Mouse (Mus musculus): Measurements from ENCODE around the gene Retreg3. TPM values are rescaled to one million over a fixed set of nuclear protein-coding genes. Genes with fewer than 3 reads are reported as not detected.

Gene Retreg3
- polyA plus RNA-seq, 1 experiment from 2014 or later = 17.0 TPM

DNA sequence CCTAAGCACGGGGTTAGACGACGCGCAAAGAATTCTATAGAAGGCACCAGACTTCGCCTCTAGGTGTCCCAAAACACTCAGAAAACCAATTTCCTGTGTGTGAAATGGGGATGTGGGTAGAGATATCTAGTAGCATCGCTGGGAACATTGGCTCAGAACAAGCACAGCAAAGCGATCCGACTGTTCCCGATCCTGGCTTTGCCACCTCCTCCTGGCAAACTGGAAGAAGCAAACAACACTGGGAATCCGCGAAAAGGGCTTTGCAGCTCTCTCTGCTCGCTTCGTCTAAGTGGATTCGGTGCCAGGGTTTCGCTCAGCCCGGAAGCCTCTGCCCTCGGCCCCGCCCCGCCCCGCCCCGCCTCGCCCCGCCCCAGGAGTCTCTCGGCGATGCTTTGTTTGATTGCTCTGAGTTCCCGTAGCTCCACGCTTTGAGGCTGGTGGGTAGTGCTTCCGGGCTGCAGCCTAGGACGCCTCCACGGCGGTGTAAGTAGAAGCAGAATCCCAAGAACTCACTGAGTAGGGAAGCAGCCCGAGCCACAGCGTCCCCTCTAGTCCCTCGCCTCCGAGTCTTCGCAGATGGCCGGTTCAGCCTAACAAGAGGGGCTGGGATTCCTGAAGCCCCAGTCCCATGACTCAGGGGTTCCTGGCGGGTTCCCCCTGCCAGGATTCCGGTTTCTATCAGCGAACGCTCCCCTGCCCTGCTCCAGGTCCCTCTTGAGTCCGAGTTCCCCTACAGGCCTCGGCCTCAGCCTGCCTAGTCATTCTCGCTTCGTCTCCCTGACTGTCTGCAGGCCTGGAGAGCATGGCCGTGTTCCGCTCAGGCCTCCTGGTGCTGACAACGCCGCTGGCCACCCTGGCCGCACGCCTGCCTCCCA is 37.2 kb downstream of the Retreg3 start, which contains the start of gene Coasy:
TSS of gene Coasy (plus strand) at position 358 of the 875 bp plus-strand sequence.
- H3K4me3 ChIP-seq (replicated peaks) = peak within 1 kb of the TSS; percentile 83
- under 1% methylated on average over 51 of the region's 51 CpGs for WGBS
- peak; percentile 91 for ATAC-seq

DNA sequence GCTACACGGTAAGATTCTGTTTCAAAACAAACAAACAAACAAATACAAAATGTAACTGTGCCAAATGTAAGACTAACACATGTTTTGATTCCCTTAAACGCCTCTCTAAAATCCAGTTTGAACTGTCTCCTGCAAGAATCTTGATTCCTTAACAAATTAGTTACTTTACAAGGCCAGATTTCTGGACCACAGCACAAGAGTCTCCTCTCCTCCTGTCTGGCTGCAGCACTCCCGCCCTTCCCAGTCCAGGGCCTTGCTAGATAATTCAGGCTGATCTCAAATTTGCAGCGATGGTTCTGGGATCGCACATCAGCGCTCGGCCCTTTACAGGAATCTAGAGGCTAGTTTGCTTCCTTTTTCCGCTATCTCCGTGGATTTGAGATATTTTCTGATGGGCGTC is 38.0 kb downstream of the Retreg3 start:
- 6% methylated on average over 10 of the region's 10 CpGs for WGBS
- H3K4me1 ChIP-seq (replicated peaks) = peaks cover 27% of the 10 kb centered on the region
- no peaks in the 10 kb centered on the region for H3K9me3 ChIP-seq
- H3K27ac ChIP-seq = peak overlapping the region; percentile 81; the same call in 1 of the 2 replicates
- peak overlapping the region; percentile 97 for H3K4me2 ChIP-seq (replicated peaks)
- H3K9ac ChIP-seq = peak overlapping the region; percentile 17; the same call in 1 of the 2 replicates
- H3K4me3 ChIP-seq (replicated peaks) = peak overlapping the region; percentile 83
- peaks cover 39% of the 10 kb centered on the region for H3K27me3 ChIP-seq (replicated peaks)
- no peak for ATAC-seq
- no peaks in the 10 kb centered on the region for H3K36me3 ChIP-seq

More for the DNA sequence above, 37.2 kb downstream of the Retreg3 start, which contains the start of gene Coasy:
- no peaks in the 10 kb centered on the region for H3K9me3 ChIP-seq
- peak within 1 kb of the TSS; percentile 89 for H3K9ac ChIP-seq
- H3K36me3 ChIP-seq = no peaks in the 10 kb centered on the region
- peak within 1 kb of the TSS; percentile 97 for H3K4me2 ChIP-seq (replicated peaks)
- peaks cover 30% of the 10 kb centered on the region for H3K4me1 ChIP-seq (replicated peaks)
- H3K27me3 ChIP-seq (replicated peaks) = peaks cover 35% of the 10 kb centered on the region
- H3K27ac ChIP-seq = peak within 1 kb of the TSS; percentile 93

DNA sequence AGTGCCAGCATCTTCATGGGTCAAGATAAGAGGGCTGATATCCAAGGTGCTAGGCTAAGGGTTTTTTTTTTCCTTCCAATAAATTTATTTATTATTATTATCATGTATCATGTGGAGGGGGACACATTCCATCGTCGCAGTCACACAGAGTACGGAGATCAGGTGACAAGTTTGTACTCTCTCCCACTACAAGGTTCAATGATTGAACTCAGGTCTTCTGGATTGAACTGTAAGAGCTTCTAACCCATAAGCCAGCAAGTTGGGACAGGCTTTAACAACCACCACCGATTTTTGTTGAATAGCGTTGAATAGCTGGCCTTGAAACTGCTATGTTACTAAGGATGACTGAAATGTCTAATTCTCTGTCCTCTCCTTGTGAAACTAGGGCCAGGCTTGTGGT is 39.3 kb downstream of the Retreg3 start:
- WGBS = 73% methylated on average over 5 of the region's 5 CpGs
- no peak overlapping the region for H3K27ac ChIP-seq
- H3K4me2 ChIP-seq (replicated peaks) = no peak overlapping the region
- no peak for ATAC-seq
- H3K36me3 ChIP-seq = no peaks in the 10 kb centered on the region
- H3K9me3 ChIP-seq = no peaks in the 10 kb centered on the region
- no peak overlapping the region for H3K9ac ChIP-seq
- no peak overlapping the region for H3K4me3 ChIP-seq (replicated peaks)
- H3K27me3 ChIP-seq (replicated peaks) = peaks cover 39% of the 10 kb centered on the region
- H3K4me1 ChIP-seq (replicated peaks) = peaks cover 15% of the 10 kb centered on the region

DNA sequence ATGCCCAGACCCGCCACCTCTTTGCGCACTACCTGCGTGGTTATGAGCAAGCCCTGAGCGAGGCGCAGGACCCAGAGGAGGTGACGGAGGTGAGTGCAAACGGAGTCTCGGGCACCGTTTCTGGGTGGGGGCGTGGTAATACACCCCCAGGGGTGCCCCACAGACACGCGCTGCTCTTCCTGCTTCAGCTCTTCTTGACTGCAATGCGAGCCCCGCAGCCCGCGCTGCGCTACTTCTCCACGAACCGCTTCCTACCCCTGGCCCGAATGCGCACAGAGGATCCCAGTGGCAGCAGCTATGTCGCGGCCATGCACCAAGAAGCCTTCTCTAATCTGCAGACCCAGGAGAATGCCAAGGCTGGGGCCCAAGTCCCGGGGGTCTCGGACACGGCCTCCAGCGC is 39.9 kb downstream of the Retreg3 start:
- no peak for ATAC-seq
- 4% methylated on average over 27 of the region's 27 CpGs for WGBS
- Histone ChIP-seq H3K27ac (no peak overlapping the region), H3K36me3 (no peaks in the 10 kb centered on the region), H3K4me1 (replicated peaks) (peaks cover 15% of the 10 kb centered on the region), H3K9me3 (no peaks in the 10 kb centered on the region), H3K4me2 (replicated peaks) (peak overlapping the region; percentile 45), H3K4me3 (replicated peaks) (peak overlapping the region; percentile 2), H3K9ac (no peak overlapping the region), H3K27me3 (replicated peaks) (peaks cover 39% of the 10 kb centered on the region)

DNA sequence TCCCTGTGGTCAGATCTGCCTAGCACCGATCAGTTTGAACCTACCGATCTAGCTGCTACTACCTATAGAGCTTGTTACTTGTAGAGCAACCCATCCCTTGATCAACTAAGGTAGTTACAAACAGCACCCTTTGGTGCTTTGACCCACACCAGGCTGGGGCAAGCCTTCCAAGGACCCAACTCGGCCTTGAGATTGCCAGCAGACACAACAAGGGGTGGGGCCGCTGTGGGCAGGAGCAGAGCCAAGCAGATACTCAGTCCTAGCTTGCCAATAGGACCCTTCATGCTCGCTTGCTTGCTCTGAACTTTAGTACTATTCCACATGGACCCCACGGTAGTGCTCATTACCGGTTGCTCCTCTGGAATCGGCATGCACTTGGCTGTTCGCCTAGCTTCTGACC is 41.6 kb downstream of the Retreg3 start, which contains the start of gene Hsd17b1:
TSS of gene Hsd17b1 (plus strand) at position 291 of the 400 bp plus-strand sequence.
- WGBS = 75% methylated on average over 9 of the region's 9 CpGs
- no peak within 1 kb of the TSS for H3K4me3 ChIP-seq (replicated peaks)
- H3K27me3 ChIP-seq (replicated peaks) = peaks cover 39% of the 10 kb centered on the region
- no peaks in the 10 kb centered on the region for H3K9me3 ChIP-seq
- no peak within 1 kb of the TSS for H3K4me2 ChIP-seq (replicated peaks)
- H3K9ac ChIP-seq = no peak within 1 kb of the TSS
- no peak for ATAC-seq
- peaks cover 4% of the 10 kb centered on the region for H3K4me1 ChIP-seq (replicated peaks)
- H3K36me3 ChIP-seq = no peaks in the 10 kb centered on the region
- H3K27ac ChIP-seq = no peak within 1 kb of the TSS

DNA sequence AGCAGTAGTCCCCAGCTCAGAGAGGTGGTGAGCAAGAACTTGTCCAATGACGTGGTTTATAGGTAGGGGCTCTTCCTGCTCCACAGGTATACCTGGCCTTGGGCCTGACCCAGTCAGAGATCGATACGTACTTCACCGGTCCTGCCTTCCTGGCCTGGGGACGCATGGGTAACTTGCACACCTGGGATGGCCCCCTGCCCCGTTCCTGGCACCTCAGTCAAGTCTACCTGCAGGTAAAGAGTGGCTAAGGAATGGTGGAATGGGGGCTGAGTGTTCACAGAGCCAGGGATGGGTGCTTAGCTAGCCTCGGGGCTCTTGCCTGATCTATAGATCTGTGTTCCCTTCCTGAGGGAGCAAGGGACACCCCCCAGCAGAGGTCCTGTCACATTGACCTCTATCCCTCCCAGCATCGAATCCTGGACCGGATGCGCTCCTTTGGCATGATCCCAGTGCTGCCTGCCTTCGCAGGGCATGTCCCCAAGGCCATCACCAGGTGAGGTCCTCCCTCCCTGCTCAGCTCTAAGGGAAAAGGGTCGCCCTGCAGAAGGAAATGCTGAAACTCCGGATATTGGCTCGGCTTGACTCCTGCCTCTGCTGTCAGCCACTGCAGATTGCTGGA is 47.8 kb downstream of the Retreg3 start:
- no peaks in the 10 kb centered on the region for H3K9me3 ChIP-seq
- no peaks in the 10 kb centered on the region for H3K36me3 ChIP-seq
- H3K4me2 ChIP-seq (replicated peaks) = no peak overlapping the region
- no peaks in the 10 kb centered on the region; the same call in 1 of the 2 replicates for H3K27me3 ChIP-seq (replicated peaks)
- H3K9ac ChIP-seq = no peak overlapping the region
- no peak for ATAC-seq
- H3K27ac ChIP-seq = no peak overlapping the region
- H3K4me3 ChIP-seq (replicated peaks) = no peak overlapping the region
- H3K4me1 ChIP-seq (replicated peaks) = peaks cover 11% of the 10 kb centered on the region; the same call in 1 of the 2 replicates
- WGBS = 72% methylated on average over 14 of the region's 14 CpGs

DNA sequence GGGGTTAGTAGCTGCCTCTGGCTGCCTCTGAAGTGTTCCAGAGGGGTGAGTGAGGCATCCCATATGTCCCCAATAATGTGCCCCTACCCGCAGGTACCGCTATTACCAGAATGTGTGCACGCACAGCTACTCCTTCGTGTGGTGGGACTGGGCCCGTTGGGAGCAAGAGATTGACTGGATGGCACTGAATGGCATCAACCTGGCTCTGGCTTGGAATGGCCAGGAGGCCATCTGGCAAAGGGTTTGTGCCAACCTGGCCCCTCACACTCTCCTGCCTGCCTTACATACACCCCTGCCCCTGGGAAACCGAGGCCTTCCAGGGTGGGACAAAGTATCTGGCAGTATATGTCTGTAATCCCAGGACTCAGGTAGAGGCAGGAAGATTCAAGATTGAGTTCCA is 48.7 kb downstream of the Retreg3 start:
- 79% methylated on average over 6 of the region's 6 CpGs for WGBS
- Histone ChIP-seq H3K4me2 (replicated peaks) (peak overlapping the region; percentile 99), H3K27ac (no peak overlapping the region), H3K36me3 (no peaks in the 10 kb centered on the region), H3K9me3 (no peaks in the 10 kb centered on the region), H3K9ac (no peak overlapping the region), H3K4me3 (replicated peaks) (peak overlapping the region; percentile 77; the same call in 1 of the 2 replicates), H3K4me1 (replicated peaks) (peaks cover 16% of the 10 kb centered on the region; the same call in 1 of the 2 replicates), H3K27me3 (replicated peaks) (no peaks in the 10 kb centered on the region; the same call in 1 of the 2 replicates)
- ATAC-seq = no peak

DNA sequence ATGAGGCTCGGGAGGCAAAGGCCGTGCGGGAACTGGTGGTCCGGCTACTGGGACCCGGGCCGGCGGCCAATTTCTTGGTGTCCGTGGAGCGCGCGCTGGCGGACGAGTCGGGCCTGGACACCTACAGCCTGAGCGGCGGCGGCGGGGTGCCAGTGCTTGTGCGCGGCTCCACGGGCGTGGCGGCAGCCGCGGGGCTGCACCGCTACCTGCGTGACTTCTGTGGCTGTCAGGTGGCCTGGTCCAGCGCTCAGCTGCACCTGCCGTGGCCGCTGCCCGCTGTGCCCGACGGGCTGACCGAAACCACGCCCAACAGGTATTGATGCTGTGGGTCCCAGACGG is 49.5 kb downstream of the Retreg3 start:
- H3K27ac ChIP-seq = no peak overlapping the region
- H3K9me3 ChIP-seq = no peaks in the 10 kb centered on the region
- ATAC-seq = peak; percentile 77
- H3K27me3 ChIP-seq (replicated peaks) = no peaks in the 10 kb centered on the region; the same call in 1 of the 2 replicates
- peak overlapping the region; percentile 82 for H3K9ac ChIP-seq
- H3K36me3 ChIP-seq = no peaks in the 10 kb centered on the region
- peak overlapping the region; percentile 99 for H3K4me2 ChIP-seq (replicated peaks)
- H3K4me3 ChIP-seq (replicated peaks) = peak overlapping the region; percentile 77
- H3K4me1 ChIP-seq (replicated peaks) = peaks cover 16% of the 10 kb centered on the region; the same call in 1 of the 2 replicates
- 0% methylated on average over 36 of the region's 36 CpGs for WGBS

DNA sequence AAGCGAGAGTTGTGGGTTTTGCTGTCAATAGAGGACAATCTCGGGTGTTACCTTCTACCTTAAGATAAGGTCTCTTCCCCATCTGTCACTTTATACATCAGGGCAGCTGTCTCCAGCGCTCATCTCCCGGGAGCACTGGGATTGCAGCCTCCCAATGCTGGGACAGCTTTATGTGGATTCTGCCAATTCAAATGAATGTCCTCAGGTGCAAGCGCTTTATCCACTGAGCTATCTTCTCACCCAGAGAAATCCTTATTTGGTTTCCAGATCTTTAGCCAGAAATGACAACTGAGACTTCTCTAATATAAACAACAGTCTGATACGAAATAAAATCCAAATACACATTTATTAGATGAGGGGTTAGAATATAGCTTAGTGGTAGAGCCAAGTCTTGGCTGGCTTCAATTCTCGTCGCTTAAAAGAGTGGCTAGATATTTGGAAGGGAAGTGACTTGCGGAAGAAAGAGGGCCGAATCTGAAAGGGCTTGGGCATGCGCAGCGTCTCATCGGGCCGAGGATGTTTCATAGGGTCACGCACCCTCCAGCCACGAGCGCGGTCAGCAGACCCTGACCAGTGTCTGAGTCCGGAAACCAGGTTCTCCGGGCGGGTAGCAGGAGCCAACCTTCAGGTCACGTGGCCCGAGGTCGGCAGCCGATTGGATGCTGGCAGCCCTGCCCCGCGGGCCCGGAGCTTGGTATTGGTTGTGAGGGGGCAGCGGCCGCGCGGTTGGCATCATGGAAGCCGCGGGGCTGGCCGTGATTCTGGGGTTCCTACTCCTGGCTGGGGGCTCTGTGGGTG is 50.1 kb downstream of the Retreg3 start, which contains the start of gene Naglu:
TSS of gene Naglu (plus strand) at position 622 of the 798 bp plus-strand sequence.
- no peaks in the 10 kb centered on the region for H3K36me3 ChIP-seq
- no peaks in the 10 kb centered on the region; the same call in 1 of the 2 replicates for H3K27me3 ChIP-seq (replicated peaks)
- no peak within 1 kb of the TSS for H3K27ac ChIP-seq
- H3K4me2 ChIP-seq (replicated peaks) = peak within 1 kb of the TSS; percentile 99
- peak; percentile 92 for ATAC-seq
- peak within 1 kb of the TSS; percentile 82 for H3K9ac ChIP-seq
- H3K4me1 ChIP-seq (replicated peaks) = peaks cover 19% of the 10 kb centered on the region; the same call in 1 of the 2 replicates
- H3K9me3 ChIP-seq = no peaks in the 10 kb centered on the region
- peak within 1 kb of the TSS; percentile 77 for H3K4me3 ChIP-seq (replicated peaks)
- WGBS = 5% methylated on average over 35 of the region's 35 CpGs

DNA sequence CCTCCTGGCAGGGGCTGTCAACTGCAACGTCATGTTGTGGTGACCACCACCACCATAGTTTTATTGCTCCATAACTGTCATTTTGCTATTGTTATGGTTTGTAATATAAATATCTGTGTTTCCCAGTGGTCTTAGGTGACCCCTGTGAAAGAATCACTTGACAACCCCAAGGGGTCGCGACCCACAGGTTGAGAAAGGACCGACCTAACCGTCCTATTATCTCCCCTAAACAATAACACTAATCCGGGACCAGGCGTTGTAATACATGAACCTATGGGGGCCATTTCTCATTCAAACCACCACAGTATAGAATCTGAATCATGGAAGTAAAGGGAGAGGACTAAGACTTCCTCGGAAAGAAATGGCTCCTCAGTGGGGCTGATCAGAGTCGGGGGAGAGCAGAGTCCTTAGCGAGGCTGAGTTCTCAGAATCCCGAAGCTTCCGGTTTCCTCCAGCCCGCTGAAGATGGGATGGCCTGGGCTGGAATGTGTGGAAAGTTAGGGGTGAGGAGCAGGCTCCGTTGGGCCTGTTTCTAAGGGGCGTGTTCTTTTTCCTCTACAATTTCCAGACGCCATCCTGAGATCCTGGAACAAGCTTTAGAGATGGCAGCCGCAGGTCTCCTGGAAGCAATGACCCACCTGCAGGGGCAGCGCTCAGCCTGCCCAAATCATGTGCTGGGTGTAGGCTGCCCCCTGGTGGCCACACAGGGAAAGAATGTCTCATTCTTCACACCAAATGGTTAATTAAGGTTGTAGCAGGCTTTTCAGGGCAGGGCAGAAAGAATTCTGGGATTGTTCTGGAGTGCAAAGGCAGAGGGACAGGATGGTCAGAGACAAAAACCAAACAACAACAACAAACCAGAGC is 52.9 kb downstream of the Retreg3 start:
- no peaks in the 10 kb centered on the region for H3K9me3 ChIP-seq
- H3K4me3 ChIP-seq (replicated peaks) = peak overlapping the region; percentile 24
- no peaks in the 10 kb centered on the region; the same call in 1 of the 2 replicates for H3K27me3 ChIP-seq (replicated peaks)
- WGBS = 20% methylated on average over 18 of the region's 18 CpGs
- peaks cover 47% of the 10 kb centered on the region for H3K4me1 ChIP-seq (replicated peaks)
- H3K4me2 ChIP-seq (replicated peaks) = peak overlapping the region; percentile 82
- ATAC-seq = no peak
- H3K9ac ChIP-seq = no peak overlapping the region
- no peaks in the 10 kb centered on the region for H3K36me3 ChIP-seq
- no peak overlapping the region for H3K27ac ChIP-seq

DNA sequence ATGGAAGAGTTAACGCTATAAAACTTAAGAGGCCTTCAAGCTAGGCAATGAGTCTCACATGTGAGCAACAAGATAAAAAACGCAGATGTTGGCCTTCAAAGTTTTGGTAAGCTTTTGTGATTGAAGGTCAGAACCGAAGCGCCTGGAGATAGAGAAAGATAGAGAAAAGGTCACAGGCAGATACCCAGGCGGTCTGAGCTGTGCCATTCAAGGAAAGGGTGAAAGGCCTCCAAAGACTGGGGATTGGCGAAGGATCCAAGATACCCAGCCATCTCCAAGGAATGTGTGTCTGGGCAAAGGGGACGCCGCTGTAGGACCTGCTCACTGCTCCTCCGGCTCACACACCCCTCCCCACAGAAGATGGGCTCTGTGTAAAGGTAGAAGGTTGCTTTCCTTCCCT is 54.7 kb downstream of the Retreg3 start:
- Histone ChIP-seq H3K9ac (no peak overlapping the region), H3K9me3 (no peaks in the 10 kb centered on the region), H3K4me2 (replicated peaks) (no peak overlapping the region), H3K4me3 (replicated peaks) (no peak overlapping the region), H3K36me3 (no peaks in the 10 kb centered on the region), H3K4me1 (replicated peaks) (peaks cover 46% of the 10 kb centered on the region), H3K27me3 (replicated peaks) (no peaks in the 10 kb centered on the region), H3K27ac (peak overlapping the region; percentile 42)
- ATAC-seq = no peak
- WGBS = 85% methylated on average over 9 of the region's 9 CpGs
